ENCODE assay signal across 8 mouse cellular contexts in genomic region chr15:97767280-97768186, GRCm38 (mm10). TPM values are rescaled to one million over a fixed set of nuclear protein-coding genes. Genes with fewer than 3 reads are reported as not detected.
A peak's percentile ranks its signal among the peaks of the same experiment; 100 is the strongest.
DNase-seq lines count a peak whose midpoint lies in the region; ATAC-seq and TF ChIP-seq lines count a peak whose summit lies in the region.

Rapgef3 (minus strand) TSS chr15:97767972.

- peak within 1 kb of the TSS; percentile 99 for H3K4me2 ChIP-seq in limb, embryonic 14.5 days (replicated peaks; ENCODE audit: low read depth, low read length, severe bottlenecking)
- peak within 1 kb of the TSS; percentile 90 for H3K4me2 ChIP-seq in midbrain, embryonic 15.5 days

- peak within 1 kb of the TSS; percentile 23 for H3K4me3 ChIP-seq in erythroblast, embryonic 14.5 days (replicated peaks)
- H3K4me3 ChIP-seq in limb, embryonic 14.5 days (replicated peaks; ENCODE audit: low read length): peak within 1 kb of the TSS; percentile 54
- H3K4me3 ChIP-seq in midbrain, embryonic 15.5 days: peak within 1 kb of the TSS; percentile 45

- WGBS in limb, embryonic 14.5 days: 3% methylated on average over 43 of the region's 44 CpGs
- WGBS in midbrain, embryonic 15.5 days: under 1% methylated on average over 44 of the region's 44 CpGs

- TF ChIP-seq POLR2A in limb, embryonic 14.5 days (IDR thresholded peaks at IDR 0.05; ENCODE audit: borderline replicate concordance, extremely low read depth, insufficient read depth, insufficient read length): no peak

- DNase-seq in embryo, embryonic 11 days: peak; percentile 84
- DNase-seq in heart, adult 18-20 months: peak; percentile 91 to 93
- peak; percentile 93 for DNase-seq in kidney, adult 18-20 months
- DNase-seq in limb, embryonic 14.5 days (ENCODE audit: low spot score): peak; percentile 77
- DNase-seq in spleen, postnatal 14 days (ENCODE audit: low spot score in 2 of 2): peak; percentile 58 to 70

- no peaks in the 10 kb centered on the region for H3K36me3 ChIP-seq in erythroblast, embryonic 14.5 days (ENCODE audit: control insufficient read depth)
- no peaks in the 10 kb centered on the region for H3K36me3 ChIP-seq in limb, embryonic 14.5 days (ENCODE audit: control insufficient read depth, insufficient read depth, low read length)
- no peaks in the 10 kb centered on the region for H3K36me3 ChIP-seq in midbrain, embryonic 15.5 days (replicated peaks)

- no peaks in the 10 kb centered on the region; the same call in 1 of the 2 replicates for H3K9me3 ChIP-seq in erythroblast, embryonic 14.5 days (ENCODE audit: control insufficient read depth, low read length)
- no peaks in the 10 kb centered on the region for H3K9me3 ChIP-seq in limb, embryonic 14.5 days (ENCODE audit: control insufficient read depth, low read length)
- H3K9me3 ChIP-seq in midbrain, embryonic 15.5 days: no peaks in the 10 kb centered on the region

- no peak for ATAC-seq in erythroblast, adult 5-6 weeks (replicated peaks; ENCODE audit: low FRiP score, poor library complexity, severe bottlenecking)
- ATAC-seq in limb, embryonic 14.5 days (ENCODE audit: low FRiP score, low read depth): peak; percentile 83
- peak; percentile 74 for ATAC-seq in midbrain, embryonic 15.5 days (replicated peaks)

- H3K27me3 ChIP-seq in erythroblast, embryonic 14.5 days (ENCODE audit: control insufficient read depth): peaks cover 76% of the 10 kb centered on the region
- H3K27me3 ChIP-seq in limb, embryonic 14.5 days (ENCODE audit: control insufficient read depth, insufficient read depth, low read length): peaks cover 6% of the 10 kb centered on the region; the same call in 1 of the 2 replicates
- peaks cover 23% of the 10 kb centered on the region for H3K27me3 ChIP-seq in midbrain, embryonic 15.5 days (replicated peaks)

- H3K4me1 ChIP-seq in erythroblast, embryonic 14.5 days (ENCODE audit: control insufficient read depth): peaks cover 6% of the 10 kb centered on the region
- H3K4me1 ChIP-seq in limb, embryonic 14.5 days (ENCODE audit: control insufficient read depth, insufficient read depth, low read length): peaks cover 30% of the 10 kb centered on the region
- H3K4me1 ChIP-seq in midbrain, embryonic 15.5 days: peaks cover 34% of the 10 kb centered on the region

- peak within 1 kb of the TSS; percentile 59 for H3K9ac ChIP-seq in limb, embryonic 14.5 days (ENCODE audit: low read depth, low read length, severe bottlenecking)
- peak within 1 kb of the TSS; percentile 45 for H3K9ac ChIP-seq in midbrain, embryonic 15.5 days

- H3K27ac ChIP-seq in limb, embryonic 14.5 days (replicated peaks; ENCODE audit: low read depth, low read length): peak within 1 kb of the TSS; percentile 75
- peak within 1 kb of the TSS; percentile 66 for H3K27ac ChIP-seq in midbrain, embryonic 15.5 days

RNA-seq across cellular contexts. Expression of gene Rapgef3, which starts in this region (rescaled TPM):
- 0.04 TPM in 1 of 2 replicates, not detected in the other for polyA plus RNA-seq in erythroblast, embryonic 14.5 days (2012)
- total RNA-seq in erythroblast, adult 5-6 weeks (2015; ENCODE audit: low replicate concordance): not detected in 2 replicates
- total RNA-seq in erythroblast, adult 5-6 weeks (2017; ENCODE audit: low replicate concordance): 2.3 and 2.6 TPM in 2 replicates
- 10 to 100 TPM; 21.8 to 23.3 TPM for total RNA-seq in heart, adult 18-20 months (2021)
- polyA plus RNA-seq in limb, embryonic 14.5 days (2012; rRNA removed): 21.7 and 30.9 TPM in 2 replicates
- polyA plus RNA-seq in limb, embryonic 14.5 days (2014; fragmentation: Nextera tagmentation; extraction: Ambion mirVana): 8.0 and 8.4 TPM in 2 replicates
- polyA plus RNA-seq in midbrain, embryonic 15.5 days (2015; fragmentation: Nextera tagmentation; extraction: Ambion mirVana): 15.4 and 16.8 TPM in 2 replicates

Comparison
In these comparisons a context has a peak if more than half of its experiments do, and no peak if none do; other contexts are left out.
1. RNA of gene Rapgef3 (total RNA-seq): 21.8 to 23.3 TPM in heart, adult 18-20 months; 2.3 to 2.6 TPM in erythroblast, adult 5-6 weeks; every median in the first group is over 4 times any median in the second.
2. Peak in every context shown above with its lines, with median percentiles within 50 percentile points of each other: H3K4me3 ChIP-seq and DNase-seq.